ENCODE assay signal across 29 mouse cellular contexts in the genomic region with DNA sequence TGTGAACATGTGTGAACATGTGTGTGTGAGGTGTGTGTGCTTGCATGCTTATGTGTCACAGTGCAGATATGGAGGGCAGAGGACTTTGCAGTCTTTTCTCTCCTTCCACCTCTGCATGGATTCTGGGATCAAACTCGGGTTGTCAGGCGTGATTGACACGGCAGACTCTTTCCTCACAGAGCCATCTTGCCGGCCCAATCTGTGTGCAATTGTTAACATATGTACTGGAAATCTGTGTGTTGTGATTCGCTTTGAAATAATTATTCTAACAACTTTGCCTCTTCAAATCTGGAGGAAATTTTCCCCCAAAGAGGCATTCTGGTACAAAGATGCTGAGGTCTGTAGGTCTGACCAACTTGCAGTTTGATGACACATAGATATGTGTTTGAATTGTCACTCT.
A peak's percentile ranks its signal among the peaks of the same experiment; 100 is the strongest.
DNase-seq lines count a peak whose midpoint lies in the region; ATAC-seq and TF ChIP-seq lines count a peak whose summit lies in the region.
"Had no signal": no experiment of that assay in that cellular context is flagged by ENCODE, and none has a peak within 500 bp of the region (broad histone marks: within the 10 kb centered on the region; RNA-seq: fewer than 3 reads in every experiment).

No protein-coding gene starts in this region.

- H3K27ac ChIP-seq in forebrain, embryonic 13.5 days: peak overlapping the region; percentile 51
- no peak overlapping the region for H3K27ac ChIP-seq in forebrain, embryonic 10.5 days
- no peak overlapping the region for H3K27ac ChIP-seq in layer of hippocampus, adult 2 months
- H3K27ac ChIP-seq in forebrain, embryonic 14.5 days (ENCODE audit: low read depth, low read length): no peak overlapping the region
- peak overlapping the region; percentile 56; the same call in 1 of the 2 replicates for H3K27ac ChIP-seq in neural tube, embryonic 15.5 days (replicated peaks)
- H3K27ac ChIP-seq: embryonic facial prominence, embryonic 12.5 days; kidney, embryonic 15.5 days; limb, embryonic 13.5 days; lung, embryonic 15.5 days; stomach, postnatal 0 days had no signal

- 0 out of 2 replicates have a peak, but pooled peaks cover 24% of the 10 kb centered on the region for H3K36me3 ChIP-seq in forebrain, embryonic 13.5 days (ENCODE audit: poor library complexity, severe bottlenecking)
- peaks cover 33% of the 10 kb centered on the region for H3K36me3 ChIP-seq in forebrain, embryonic 10.5 days (replicated peaks)
- H3K36me3 ChIP-seq in forebrain, embryonic 14.5 days (ENCODE audit: control insufficient read depth, insufficient read depth, low read length): peaks cover 20% of the 10 kb centered on the region; the same call in 1 of the 2 replicates
- no peaks in the 10 kb centered on the region for H3K36me3 ChIP-seq in neural tube, embryonic 15.5 days
- H3K36me3 ChIP-seq: G1E; lung, embryonic 15.5 days had no signal

- no peak overlapping the region for H3K4me3 ChIP-seq in forebrain, embryonic 13.5 days
- H3K4me3 ChIP-seq in forebrain, embryonic 10.5 days: no peak overlapping the region
- H3K4me3 ChIP-seq in layer of hippocampus, adult 2 months: no peak overlapping the region
- no peak overlapping the region for H3K4me3 ChIP-seq in forebrain, embryonic 14.5 days (ENCODE audit: low read depth, low read length)
- H3K4me3 ChIP-seq in neural tube, embryonic 15.5 days (replicated peaks): no peak overlapping the region
- H3K4me3 ChIP-seq: embryonic facial prominence, embryonic 12.5 days; hindbrain, embryonic 12.5 days; kidney, embryonic 15.5 days; limb, embryonic 13.5 days; lung, embryonic 15.5 days had no signal

- 81% methylated on average over 5 of the region's 5 CpGs for WGBS in forebrain, embryonic 13.5 days
- WGBS in forebrain, embryonic 10.5 days: 90% methylated on average over 5 of the region's 5 CpGs
- WGBS in forebrain, embryonic 14.5 days: 79% methylated on average over 5 of the region's 5 CpGs
- 88% methylated on average over 5 of the region's 5 CpGs for WGBS in neural tube, embryonic 15.5 days

- TF ChIP-seq CTCF in layer of hippocampus, adult 2 months (conservative IDR thresholded peaks at IDR 0.05): no peak

- no peak overlapping the region for H3K4me2 ChIP-seq in forebrain, embryonic 13.5 days
- H3K4me2 ChIP-seq in forebrain, embryonic 14.5 days (ENCODE audit: low read length): no peak overlapping the region
- H3K4me2 ChIP-seq in neural tube, embryonic 15.5 days: no peak overlapping the region
- H3K4me2 ChIP-seq: embryonic facial prominence, embryonic 12.5 days; heart, embryonic 11.5 days; hindbrain, embryonic 12.5 days; kidney, embryonic 15.5 days; limb, embryonic 13.5 days; liver, embryonic 11.5 days; lung, embryonic 15.5 days; midbrain, embryonic 11.5 days had no signal

- H3K9ac ChIP-seq in forebrain, embryonic 13.5 days: no peak overlapping the region
- no peak overlapping the region for H3K9ac ChIP-seq in forebrain, embryonic 14.5 days (ENCODE audit: low read length)
- no peak overlapping the region for H3K9ac ChIP-seq in neural tube, embryonic 15.5 days (replicated peaks)
- H3K9ac ChIP-seq: embryonic facial prominence, embryonic 12.5 days; hindbrain, embryonic 12.5 days; kidney, embryonic 15.5 days; limb, embryonic 13.5 days; lung, embryonic 15.5 days had no signal

- no peaks in the 10 kb centered on the region for H3K9me3 ChIP-seq in forebrain, embryonic 13.5 days (replicated peaks)
- H3K9me3 ChIP-seq in forebrain, embryonic 10.5 days: no peaks in the 10 kb centered on the region
- H3K9me3 ChIP-seq in forebrain, embryonic 14.5 days (replicated peaks; ENCODE audit: control insufficient read depth, low read length): no peaks in the 10 kb centered on the region
- no peaks in the 10 kb centered on the region for H3K9me3 ChIP-seq in neural tube, embryonic 15.5 days (replicated peaks)
- H3K9me3 ChIP-seq: embryonic facial prominence, embryonic 12.5 days; G1E; hindbrain, embryonic 12.5 days; kidney, embryonic 15.5 days; limb, embryonic 13.5 days; lung, embryonic 15.5 days had no signal

- peaks cover 27% of the 10 kb centered on the region for H3K4me1 ChIP-seq in forebrain, embryonic 13.5 days
- peaks cover 7% of the 10 kb centered on the region for H3K4me1 ChIP-seq in forebrain, embryonic 10.5 days
- peaks cover 13% of the 10 kb centered on the region for H3K4me1 ChIP-seq in forebrain, embryonic 14.5 days (ENCODE audit: control insufficient read depth, insufficient read depth, low read length)
- H3K4me1 ChIP-seq in neural tube, embryonic 15.5 days: peaks cover 44% of the 10 kb centered on the region
- H3K4me1 ChIP-seq: lung, embryonic 15.5 days had no signal

- no peaks in the 10 kb centered on the region for H3K27me3 ChIP-seq in forebrain, embryonic 13.5 days
- no peaks in the 10 kb centered on the region for H3K27me3 ChIP-seq in forebrain, embryonic 10.5 days (ENCODE audit: poor library complexity, severe bottlenecking)
- H3K27me3 ChIP-seq in forebrain, embryonic 14.5 days (replicated peaks; ENCODE audit: control insufficient read depth, insufficient read depth, low read length): no peaks in the 10 kb centered on the region
- no peaks in the 10 kb centered on the region for H3K27me3 ChIP-seq in neural tube, embryonic 15.5 days (replicated peaks)
- H3K27me3 ChIP-seq: embryonic facial prominence, embryonic 12.5 days; hindbrain, embryonic 12.5 days; kidney, embryonic 15.5 days; limb, embryonic 13.5 days; lung, embryonic 15.5 days; Patski had no signal

- peak; percentile 45; the same call in 1 of the 2 replicates for ATAC-seq in forebrain, embryonic 13.5 days
- no peak; the same call in 1 of the 2 replicates for ATAC-seq in forebrain, embryonic 14.5 days
- no peak; the same call in 1 of the 2 replicates for ATAC-seq in neural tube, embryonic 15.5 days (ENCODE audit: low FRiP score)
- ATAC-seq: Patski had no signal

- no peak for DNase-seq in forebrain, embryonic 10.5 days (ENCODE audit: extremely low spot score, low spot score)
- peak; percentile 56 to 57 for DNase-seq in layer of hippocampus, adult 2 months (ENCODE audit: low spot score in 2 of 2)
- no peak for DNase-seq in layer of hippocampus, adult 11-12 months (ENCODE audit: low spot score)
- peak; percentile 57 for DNase-seq in forebrain, embryonic 14.5 days (ENCODE audit: low spot score)
- DNase-seq in left cerebral cortex, adult 18-20 months (ENCODE audit: low spot score in 2 of 2): no peak
- DNase-seq: adrenal gland, postnatal 14 days; cerebellum, adult 11-12 months; cerebellum, adult 9-11 months; embryo, embryonic 11 days; gastrocnemius, postnatal 14 days; heart, postnatal 36 days; kidney, adult 18-20 months; kidney, postnatal 25 days; right cerebral cortex, postnatal 4 days; thymus, adult 18-20 months; thymus, postnatal 25 days had no signal

Comparison
In these comparisons a context has a peak if more than half of its experiments do, and no peak if none do; other contexts are left out.
1. H3K27ac ChIP-seq: peak in forebrain, embryonic 13.5 days (single experiment) and neural tube, embryonic 15.5 days (single experiment); none in forebrain, embryonic 10.5 days (single experiment), layer of hippocampus, adult 2 months (single experiment) and forebrain, embryonic 14.5 days (single experiment).
2. DNase-seq: peak in layer of hippocampus, adult 2 months (2 of 2) and forebrain, embryonic 14.5 days (single experiment); none in forebrain, embryonic 10.5 days (single experiment), layer of hippocampus, adult 11-12 months (single experiment) and left cerebral cortex, adult 18-20 months (0 of 2).